Mouse (Mus musculus): ENCODE results near the gene Galnt10.

Gene Galnt10

GRCm38 (mm10) chr11:57691939-57692338 is 46.7 kb downstream of the Galnt10 start:
- DNase-seq = no peak

- no peak for DNase-seq
Measured at GRCm38 (mm10) chr11:57692726-57693125, 47.5 kb downstream of the Galnt10 start.

GRCm38 (mm10) chr11:57694486-57694885 is 49.2 kb downstream of the Galnt10 start:
- no peak for DNase-seq

- no peak for DNase-seq
Measured at GRCm38 (mm10) chr11:57696207-57696676, 51.0 kb downstream of the Galnt10 start.

- DNase-seq = no peak
Measured at GRCm38 (mm10) chr11:57696807-57697251, 51.6 kb downstream of the Galnt10 start.

GRCm38 (mm10) chr11:57700114-57700513 is 54.9 kb downstream of the Galnt10 start:
- no peak for DNase-seq

GRCm38 (mm10) chr11:57701193-57701925 is 56.1 kb downstream of the Galnt10 start:
- no peak for DNase-seq

- no peak for DNase-seq
Measured at GRCm38 (mm10) chr11:57701956-57702355, 56.7 kb downstream of the Galnt10 start.

GRCm38 (mm10) chr11:57706620-57707019 is 61.4 kb downstream of the Galnt10 start:
- DNase-seq = no peak

GRCm38 (mm10) chr11:57707114-57707798 is 62.0 kb downstream of the Galnt10 start:
- peak; percentile 29 for DNase-seq

- no peak for DNase-seq
Measured at GRCm38 (mm10) chr11:57708174-57709154, 63.2 kb downstream of the Galnt10 start.

- no peak for DNase-seq
Measured at GRCm38 (mm10) chr11:57713960-57714359, 68.7 kb downstream of the Galnt10 start.

- DNase-seq = no peak
Measured at GRCm38 (mm10) chr11:57716721-57717120, 71.5 kb downstream of the Galnt10 start.

GRCm38 (mm10) chr11:57717432-57717831 is 72.2 kb downstream of the Galnt10 start:
- no peak for DNase-seq

- no peak for DNase-seq
Measured at GRCm38 (mm10) chr11:57718081-57718480, 72.8 kb downstream of the Galnt10 start.

GRCm38 (mm10) chr11:57719631-57720030 is 74.4 kb downstream of the Galnt10 start:
- DNase-seq = no peak

- no peak for DNase-seq
Measured at GRCm38 (mm10) chr11:57720076-57720475, 74.8 kb downstream of the Galnt10 start.

- peak; percentile 44 for DNase-seq
Measured at GRCm38 (mm10) chr11:57724791-57725463, 79.7 kb downstream of the Galnt10 start.

- no peak for DNase-seq
Measured at GRCm38 (mm10) chr11:57725926-57726325, 80.7 kb downstream of the Galnt10 start.

GRCm38 (mm10) chr11:57727303-57727969 is 82.2 kb downstream of the Galnt10 start:
- no peak for DNase-seq

- DNase-seq = no peak
Measured at GRCm38 (mm10) chr11:57732410-57733281, 87.4 kb downstream of the Galnt10 start.

All from thymus, postnatal 4 days (tissue).